Mouse (Mus musculus) testis, adult 2 months (tissue): ENCODE data around the gene Fopnl.

Experiments used
- CTCF ChIP-seq: fragments of 200-500 bp; IDR thresholded peaks from 2 replicates; pipeline ENCODE4 v1.5.1; 2012; ENCODE audit warnings: low read depth, mild to moderate bottlenecking, inconsistent platforms, low read length, moderate library complexity; ENCODE audit not compliant: control insufficient read depth, insufficient read depth, insufficient replicate concordance
- POLR2A ChIP-seq: fragments of 200-500 bp; IDR thresholded peaks from 2 replicates; pipeline ENCODE4 v1.6.1; 2012; ENCODE audit warnings: low read depth, mild to moderate bottlenecking, inconsistent platforms, low read length, moderate library complexity; ENCODE audit not compliant: control insufficient read depth

DNA sequence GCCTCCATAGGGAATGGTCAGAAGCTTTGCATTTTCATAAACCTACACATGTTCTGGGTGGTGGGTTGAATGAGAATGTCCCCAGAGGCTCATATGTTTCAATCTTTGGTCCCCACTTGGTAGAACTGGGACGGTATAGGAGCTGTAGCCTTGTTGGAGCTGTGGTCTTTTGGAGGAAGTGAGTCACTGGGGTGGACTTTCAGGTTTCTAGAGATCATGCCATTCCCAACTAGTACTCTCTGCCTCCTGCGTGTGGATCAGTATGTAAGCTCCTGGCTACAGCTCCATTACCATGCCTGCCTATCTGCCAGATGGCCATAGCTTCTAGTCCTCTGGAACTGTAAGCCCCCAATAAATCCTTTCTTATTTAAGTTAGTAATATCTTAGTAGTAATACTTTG is 21.9 kb downstream of the Fopnl start:
- no peak for TF ChIP-seq POLR2A
- no peak for TF ChIP-seq CTCF
